Mouse (Mus musculus) inflammation-experienced regulatory T-cells, adult 16 weeks (primary cell): ENCODE data around the gene B3galt2. TPM values are rescaled to one million over a fixed set of nuclear protein-coding genes. Genes with fewer than 3 reads are reported as not detected.

Experiments
- polyA plus RNA-seq: library from polyadenylated mRNA; unstranded; fragments of 100-300 nt; shearing (Covaris generic); gene quantifications from one replicate; pipeline ENCODE4 v1.2.1, GENCODE M21; 2017

Gene B3galt2
- polyA plus RNA-seq = 0.23 TPM

DNA sequence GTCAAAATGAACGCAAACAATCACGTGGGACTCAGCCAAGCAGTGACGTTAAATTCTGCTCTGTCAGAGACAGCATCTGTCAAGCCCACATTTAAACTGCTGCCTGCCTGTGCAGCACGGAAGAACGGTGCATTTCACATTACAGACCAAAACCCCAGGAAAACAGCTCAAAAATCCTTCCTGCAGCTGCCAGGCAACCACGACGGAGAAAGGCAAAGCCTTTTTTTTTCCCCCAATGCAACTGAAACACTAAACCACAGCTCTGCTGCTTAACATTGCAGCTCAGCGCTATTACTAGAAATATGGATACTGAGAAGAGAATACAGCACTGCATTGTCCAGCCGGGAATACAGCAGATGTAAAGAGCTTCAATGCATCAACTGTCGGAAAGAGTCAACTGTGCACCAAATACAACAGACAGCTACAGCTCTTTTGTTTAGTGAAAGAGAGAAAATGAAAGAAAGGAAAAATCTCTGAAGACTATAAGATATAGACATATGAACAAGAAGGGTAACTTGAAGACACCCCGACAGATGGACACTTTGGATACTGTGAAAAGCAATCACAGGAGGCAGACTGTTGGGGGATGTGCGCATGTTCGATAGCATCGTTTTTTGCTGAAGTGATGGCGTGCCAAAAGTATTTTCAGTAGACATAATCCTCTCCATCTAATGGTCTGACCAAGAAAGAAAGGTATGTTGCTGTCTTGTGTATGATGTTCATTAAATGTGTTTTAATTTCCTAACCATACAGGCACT is at the start of gene B3galt2:
B3galt2 (plus strand) TSS at position 15 of the 758 bp plus-strand sequence.

GRCm38 (mm10) chr1:143702741-143703262 is 62.3 kb downstream of the B3galt2 start, which contains the start of gene Cdc73:
Gene Cdc73 (minus strand): TSS chr1:143702893.

Other genes with a start within 250 kb of the B3galt2 start
- gene Cdc73, start 62.2 kb downstream of the B3galt2 start, polyA plus RNA-seq = 9.3 TPM
- gene Glrx2, start 75.7 kb downstream of the B3galt2 start, polyA plus RNA-seq = 59.3 TPM
- gene Trove2, start 136.4 kb downstream of the B3galt2 start, polyA plus RNA-seq = 7.3 TPM
- 76.2 TPM for gene Uchl5, start 136.6 kb downstream of the B3galt2 start, polyA plus RNA-seq